Mouse (Mus musculus): ENCODE data around the gene Cntrob. TPM values are rescaled to one million over a fixed set of nuclear protein-coding genes. Genes with fewer than 3 reads are reported as not detected.

The Cntrob gene
- total RNA-seq (2017): 20.3 and 26.5 TPM in 2 replicates

GRCm38 (mm10) chr11:69323667-69324111 lies at the start of gene Cntrob, which contains the start of gene Trappc1:
Cntrob (minus strand) TSS chr11:69323775.
Trappc1 (plus strand) TSS chr11:69323980.
- peak; percentile 86 for ATAC-seq (replicated peaks; ENCODE audit: low read depth, poor library complexity, severe bottlenecking)

- no peak for ATAC-seq (replicated peaks; ENCODE audit: low read depth, poor library complexity, severe bottlenecking)
These were observed 49.2 kb upstream of the Cntrob start for GRCm38 (mm10) chr11:69372780-69373170.

GRCm38 (mm10) chr11:69372056-69372779 lies 48.6 kb upstream of the Cntrob start:
- peak; percentile 48; the same call in 1 of the 2 replicates for ATAC-seq (replicated peaks; ENCODE audit: low read depth, poor library complexity, severe bottlenecking)

GRCm38 (mm10) chr11:69371601-69372000 lies 48.0 kb upstream of the Cntrob start:
- ATAC-seq (replicated peaks; ENCODE audit: low read depth, poor library complexity, severe bottlenecking): no peak

GRCm38 (mm10) chr11:69370817-69371215 lies 47.2 kb upstream of the Cntrob start:
- ATAC-seq (replicated peaks; ENCODE audit: low read depth, poor library complexity, severe bottlenecking): no peak

- ATAC-seq (replicated peaks; ENCODE audit: low read depth, poor library complexity, severe bottlenecking): no peak
These were observed 46.6 kb upstream of the Cntrob start for GRCm38 (mm10) chr11:69369990-69370816.

GRCm38 (mm10) chr11:69369215-69369989 lies 45.8 kb upstream of the Cntrob start, which contains the start of gene Chd3:
Chd3 (minus strand) TSS chr11:69369406.
- no peak for ATAC-seq (replicated peaks; ENCODE audit: low read depth, poor library complexity, severe bottlenecking)

- no peak for ATAC-seq (replicated peaks; ENCODE audit: low read depth, poor library complexity, severe bottlenecking)
These were observed 45.0 kb upstream of the Cntrob start for GRCm38 (mm10) chr11:69368356-69369214.

GRCm38 (mm10) chr11:69367616-69368355 lies 44.2 kb upstream of the Cntrob start:
- 0 out of 2 replicates have a peak, but pooled peaks have one; percentile 2 for ATAC-seq (replicated peaks; ENCODE audit: low read depth, poor library complexity, severe bottlenecking)

- no peak for ATAC-seq (replicated peaks; ENCODE audit: low read depth, poor library complexity, severe bottlenecking)
These were observed 43.5 kb upstream of the Cntrob start for GRCm38 (mm10) chr11:69366855-69367615.

- ATAC-seq (replicated peaks; ENCODE audit: low read depth, poor library complexity, severe bottlenecking): peak; percentile 75
These were observed 42.7 kb upstream of the Cntrob start for GRCm38 (mm10) chr11:69366157-69366854.

- ATAC-seq (replicated peaks; ENCODE audit: low read depth, poor library complexity, severe bottlenecking): no peak
These were observed 42.1 kb upstream of the Cntrob start for GRCm38 (mm10) chr11:69365722-69366121.

GRCm38 (mm10) chr11:69364910-69365309 lies 41.3 kb upstream of the Cntrob start:
- no peak for ATAC-seq (replicated peaks; ENCODE audit: low read depth, poor library complexity, severe bottlenecking)

GRCm38 (mm10) chr11:69364376-69364775 lies 40.8 kb upstream of the Cntrob start:
- no peak for ATAC-seq (replicated peaks; ENCODE audit: low read depth, poor library complexity, severe bottlenecking)

- no peak for ATAC-seq (replicated peaks; ENCODE audit: low read depth, poor library complexity, severe bottlenecking)
These were observed 38.9 kb upstream of the Cntrob start for GRCm38 (mm10) chr11:69362479-69362878.

- ATAC-seq (replicated peaks; ENCODE audit: low read depth, poor library complexity, severe bottlenecking): no peak
These were observed 38.4 kb upstream of the Cntrob start for GRCm38 (mm10) chr11:69362021-69362420.

GRCm38 (mm10) chr11:69357690-69358089 lies 34.1 kb upstream of the Cntrob start:
- ATAC-seq (replicated peaks; ENCODE audit: low read depth, poor library complexity, severe bottlenecking): no peak

All from common myeloid progenitor, adult 5-6 weeks (primary cell).